29 mouse cellular contexts compared by ENCODE assay signal in the genomic region with DNA sequence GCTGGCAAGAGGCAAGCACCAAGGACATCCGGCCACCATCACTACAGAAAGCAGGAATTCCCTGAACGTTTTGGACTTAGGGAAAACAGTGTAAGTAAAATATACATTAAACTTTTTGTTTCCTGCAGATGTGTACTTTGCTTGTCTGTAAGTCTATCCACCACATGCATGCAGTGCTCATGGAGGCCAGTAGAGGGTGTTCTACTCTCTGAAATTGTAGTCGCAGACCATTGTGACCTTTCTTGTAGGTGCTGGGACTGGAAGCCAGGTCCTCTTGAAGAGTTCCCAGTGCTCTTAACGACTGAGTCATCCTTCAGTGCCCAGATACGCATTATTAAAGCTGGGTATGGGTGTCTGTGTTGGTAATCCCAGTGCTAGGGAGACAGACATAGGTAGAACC.
DNase-seq lines count a peak whose midpoint lies in the region; ATAC-seq and TF ChIP-seq lines count a peak whose summit lies in the region.
"Had no signal": no experiment of that assay in that cellular context is flagged by ENCODE, and none has a peak within 500 bp of the region (broad histone marks: within the 10 kb centered on the region; RNA-seq: fewer than 3 reads in every experiment).

No protein-coding gene starts in this region.

- H3K9ac ChIP-seq in stomach, postnatal 0 days (ENCODE audit: low read length), result no peak overlapping the region
- H3K9ac ChIP-seq: forebrain, embryonic 13.5 days; heart, embryonic 13.5 days; hindbrain, embryonic 15.5 days; limb, embryonic 15.5 days; liver, embryonic 13.5 days; lung, embryonic 15.5 days; midbrain, embryonic 12.5 days had no signal

- DNase-seq in gastrocnemius, adult 2 months, result no peak
- DNase-seq in gastrocnemius, adult 18-20 months (ENCODE audit: low spot score), result no peak
- no peak for DNase-seq in layer of hippocampus, adult 2 months (ENCODE audit: low spot score in 2 of 2)
- no peak for DNase-seq in layer of hippocampus, postnatal 10 days (ENCODE audit: low spot score in 2 of 2)
- DNase-seq in thymus, postnatal 0 days (ENCODE audit: low spot score), result peak; percentile 6
- DNase-seq in thymus, postnatal 25 days, result no peak
- DNase-seq in stomach, postnatal 0 days (ENCODE audit: low spot score), result no peak
- no peak for DNase-seq in kidney, adult 8-10 months
- DNase-seq: adrenal gland, adult 2 months; adrenal gland, postnatal 36 days; cerebellum, adult 18-20 months; cerebellum, postnatal 14 days; gastrocnemius, postnatal 36 days; heart, adult 18-20 months; heart, postnatal 10 days; kidney, adult 9 months; kidney, postnatal 14 days; liver, embryonic 13.5 days; lung, postnatal 36 days; thymus, postnatal 36 days had no signal

- H3K27ac ChIP-seq in gastrocnemius, adult 2 months, result no peak overlapping the region
- H3K27ac ChIP-seq in layer of hippocampus, adult 2 months, result no peak overlapping the region
- no peak overlapping the region for H3K27ac ChIP-seq in stomach, postnatal 0 days (replicated peaks)
- H3K27ac ChIP-seq: forebrain, embryonic 13.5 days; heart, embryonic 13.5 days; hindbrain, embryonic 15.5 days; limb, embryonic 10.5 days; limb, embryonic 15.5 days; liver, embryonic 13.5 days; lung, embryonic 15.5 days; midbrain, embryonic 12.5 days had no signal

- H3K4me1 ChIP-seq in stomach, postnatal 0 days (replicated peaks; ENCODE audit: control insufficient read depth, insufficient read depth), result 0 out of 2 replicates have a peak, but pooled peaks cover 2% of the 10 kb centered on the region

- no peaks in the 10 kb centered on the region for H3K27me3 ChIP-seq in stomach, postnatal 0 days (ENCODE audit: control insufficient read depth, insufficient read depth, low read length)
- H3K27me3 ChIP-seq: hindbrain, embryonic 15.5 days had no signal

- no peak overlapping the region for H3K4me2 ChIP-seq in stomach, postnatal 0 days (replicated peaks; ENCODE audit: low read depth)
- H3K4me2 ChIP-seq: forebrain, embryonic 13.5 days; heart, embryonic 13.5 days; hindbrain, embryonic 15.5 days; limb, embryonic 15.5 days; liver, embryonic 13.5 days; lung, embryonic 15.5 days; midbrain, embryonic 12.5 days had no signal

- no peak overlapping the region for H3K4me3 ChIP-seq in gastrocnemius, adult 2 months
- H3K4me3 ChIP-seq in layer of hippocampus, adult 2 months, result no peak overlapping the region
- no peak overlapping the region for H3K4me3 ChIP-seq in stomach, postnatal 0 days (ENCODE audit: low read depth, low read length)
- H3K4me3 ChIP-seq: forebrain, embryonic 13.5 days; heart, embryonic 13.5 days; hindbrain, embryonic 15.5 days; limb, embryonic 10.5 days; limb, embryonic 15.5 days; liver, embryonic 13.5 days; lung, embryonic 15.5 days; megakaryocyte, embryonic 14.5 days; midbrain, embryonic 12.5 days had no signal

- ATAC-seq in stomach, postnatal 0 days (ENCODE audit: low FRiP score, low TSS enrichment), result no peak
- ATAC-seq: activated CD4-positive, CD25-positive, alpha-beta regulatory T cell, adult 4 months; forebrain, embryonic 13.5 days had no signal

- no peaks in the 10 kb centered on the region for H3K36me3 ChIP-seq in stomach, postnatal 0 days (ENCODE audit: control insufficient read depth, insufficient read depth, low read length)
- H3K36me3 ChIP-seq: heart, embryonic 13.5 days; hindbrain, embryonic 15.5 days; limb, embryonic 10.5 days; limb, embryonic 15.5 days; liver, embryonic 13.5 days; lung, embryonic 15.5 days; midbrain, embryonic 12.5 days had no signal

- intact Hi-C loops in gastrocnemius, adult 2 months (cut with DNase I), result loop anchor here (5.0 kb wide), 1 partner anchor 54 kb away; no protein-coding TSS in a partner anchor

- H3K9me3 ChIP-seq in stomach, postnatal 0 days (ENCODE audit: control insufficient read depth, low read length), result no peaks in the 10 kb centered on the region
- H3K9me3 ChIP-seq: forebrain, embryonic 13.5 days; heart, embryonic 13.5 days; hindbrain, embryonic 15.5 days; limb, embryonic 10.5 days; limb, embryonic 15.5 days; liver, embryonic 13.5 days; lung, embryonic 15.5 days; midbrain, embryonic 12.5 days had no signal

- peak; percentile 21; the same call in 1 of the 2 replicates for TF ChIP-seq CTCF in gastrocnemius, adult 2 months (IDR thresholded peaks at IDR 0.05)
- peak; percentile 61 for TF ChIP-seq CTCF in layer of hippocampus, adult 2 months (conservative IDR thresholded peaks at IDR 0.05)
- peak; percentile 19; the same call in 1 of the 2 replicates for TF ChIP-seq CTCF in stomach, postnatal 0 days (IDR thresholded peaks at IDR 0.05; ENCODE audit: low read depth)

- 83% methylated on average over 5 of the region's 5 CpGs for WGBS in stomach, postnatal 0 days

- no peak for TF ChIP-seq EP300 in stomach, postnatal 0 days (optimal IDR thresholded peaks at IDR 0.05)
